Mouse (Mus musculus): ENCODE data around the gene Hoxb3.

The Hoxb3 gene

DNA sequence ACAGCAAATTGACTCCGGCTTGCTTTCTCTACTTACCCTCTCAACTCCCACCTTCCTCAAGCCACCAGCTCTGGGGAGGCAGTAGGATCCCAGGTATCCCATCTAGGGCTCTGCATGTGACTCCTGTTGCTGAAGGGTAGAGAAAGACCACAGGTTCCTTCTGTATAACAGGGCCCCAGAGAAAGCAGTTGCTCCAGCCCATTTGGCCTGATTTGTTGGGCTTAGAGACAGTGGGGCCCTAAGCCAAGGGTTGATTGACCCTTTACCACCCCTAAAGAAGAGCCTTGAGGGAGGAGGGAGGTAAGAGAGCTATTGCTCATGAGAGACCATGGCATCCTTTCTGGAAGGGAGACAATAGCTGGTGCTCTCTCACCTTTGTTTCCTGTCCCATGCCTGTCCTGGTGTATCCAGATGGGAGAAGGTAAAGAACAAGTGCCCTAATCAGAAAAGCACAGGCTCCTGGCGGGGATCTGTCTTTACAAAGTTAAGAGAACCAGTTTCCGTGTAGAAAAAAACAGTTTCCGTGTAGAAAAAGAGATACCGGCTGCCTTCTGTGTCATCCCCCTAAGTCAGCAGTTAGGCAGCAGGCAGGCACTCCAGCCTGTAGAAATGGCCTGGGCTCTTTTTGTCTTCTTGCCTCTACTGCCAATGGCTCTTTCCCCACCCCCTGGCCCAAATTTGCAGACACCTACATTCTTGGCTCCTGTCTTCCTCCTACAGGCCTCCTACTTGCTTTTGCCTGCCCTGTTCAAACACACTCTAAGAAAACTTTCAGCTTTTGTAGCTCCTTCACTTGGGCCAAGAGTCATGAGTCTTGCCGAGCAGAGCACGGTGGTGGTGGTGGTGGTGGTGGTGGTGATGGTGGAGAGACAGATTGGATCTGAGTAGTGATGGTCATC is 16.1 kb downstream of the Hoxb3 start:
- no peak for DNase-seq (ENCODE audit: low spot score)

DNA sequence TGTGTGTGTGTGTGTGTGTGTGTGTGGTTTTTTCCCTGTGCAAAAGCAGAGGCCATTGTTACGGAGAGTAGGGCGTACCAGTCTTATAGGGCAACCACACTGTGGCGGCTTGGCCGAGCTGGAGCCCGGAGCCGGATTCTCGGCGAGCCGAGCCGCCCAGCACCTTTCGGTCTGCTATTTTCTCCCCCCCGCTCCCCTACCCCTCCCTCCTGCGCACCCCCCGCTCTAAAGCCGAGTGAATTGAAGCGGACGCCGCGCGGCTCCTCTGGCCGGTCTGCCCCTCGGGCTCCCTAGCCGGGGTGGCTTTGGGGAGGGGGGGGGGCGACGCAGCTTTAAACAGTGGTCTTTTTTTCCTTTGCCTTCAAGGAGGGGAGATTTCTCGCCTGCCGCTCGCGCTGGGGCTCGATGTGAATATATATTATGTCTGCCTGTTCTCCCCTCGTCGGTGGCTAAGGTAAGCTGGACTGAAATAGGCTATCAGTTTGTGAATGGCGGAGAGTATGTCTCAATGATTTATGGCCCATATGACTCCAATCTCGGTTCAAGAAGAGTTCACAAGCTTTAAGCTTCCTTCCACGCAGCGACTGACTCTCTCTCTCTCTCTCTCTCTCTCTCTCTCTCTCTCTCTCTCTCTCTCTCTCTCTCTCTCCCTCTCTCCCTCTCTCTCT is 17.7 kb downstream of the Hoxb3 start:
- peak; percentile 91 for DNase-seq (ENCODE audit: low spot score)

DNA sequence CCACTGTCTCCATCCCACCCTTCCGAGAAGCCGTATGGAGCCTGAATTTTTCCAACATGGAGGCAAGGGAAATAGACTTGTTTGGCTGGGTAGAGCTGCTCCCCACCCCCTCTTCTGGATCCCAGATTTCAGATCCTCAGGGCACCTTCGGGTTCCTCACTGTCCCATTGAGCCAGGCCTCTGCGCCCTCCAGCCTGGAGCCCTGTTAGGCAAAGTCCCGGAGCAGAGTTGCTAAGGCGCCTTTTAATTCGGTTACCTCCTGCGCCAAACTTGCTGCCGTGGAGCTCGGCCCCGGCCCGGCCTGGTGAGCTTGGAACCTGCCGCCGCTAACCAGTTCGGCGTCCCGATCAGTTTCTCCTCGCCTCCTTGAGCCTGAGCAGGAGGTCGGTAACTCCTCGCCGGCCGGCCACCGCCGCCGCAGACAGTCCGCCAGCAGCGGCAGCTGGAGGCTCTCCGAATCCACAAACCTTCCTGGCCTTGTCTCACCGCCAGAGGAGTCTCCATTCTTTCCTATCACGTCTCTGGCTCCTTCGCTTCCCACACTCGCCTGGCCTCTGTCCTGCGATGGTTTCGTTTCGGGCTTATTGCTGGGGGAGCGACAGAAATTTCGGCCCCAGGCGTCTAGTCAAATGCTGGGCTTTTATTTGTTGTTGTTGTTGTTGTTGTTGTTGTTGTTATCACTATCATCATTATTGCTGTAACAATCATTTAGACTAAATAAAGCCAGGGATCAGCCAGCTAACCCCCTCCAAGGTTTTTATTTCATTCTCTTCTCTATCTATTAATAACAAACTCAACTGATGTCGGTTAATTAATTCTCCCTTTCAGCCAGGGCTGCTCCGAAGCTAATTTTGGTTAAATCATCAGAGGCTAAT is 18.8 kb downstream of the Hoxb3 start:
- DNase-seq (ENCODE audit: low spot score) = no peak

DNA sequence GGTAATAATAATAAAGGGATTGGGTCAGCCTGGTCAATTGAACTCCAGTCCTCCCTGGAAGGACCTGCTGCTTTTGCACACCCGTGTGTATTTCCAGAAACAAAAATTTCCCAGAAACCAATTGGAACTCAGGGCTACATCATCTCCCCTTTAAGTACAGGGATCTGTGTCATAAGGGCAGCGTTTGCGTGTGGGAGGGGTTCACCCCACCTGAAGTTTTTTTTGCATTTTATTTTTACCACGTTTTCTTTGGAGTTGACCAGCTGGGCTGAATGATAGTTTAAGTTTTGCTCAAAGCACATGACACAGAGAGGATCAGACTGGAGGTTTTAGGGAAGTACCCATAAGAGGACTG is 19.4 kb downstream of the Hoxb3 start:
- DNase-seq (ENCODE audit: low spot score) = no peak

DNA sequence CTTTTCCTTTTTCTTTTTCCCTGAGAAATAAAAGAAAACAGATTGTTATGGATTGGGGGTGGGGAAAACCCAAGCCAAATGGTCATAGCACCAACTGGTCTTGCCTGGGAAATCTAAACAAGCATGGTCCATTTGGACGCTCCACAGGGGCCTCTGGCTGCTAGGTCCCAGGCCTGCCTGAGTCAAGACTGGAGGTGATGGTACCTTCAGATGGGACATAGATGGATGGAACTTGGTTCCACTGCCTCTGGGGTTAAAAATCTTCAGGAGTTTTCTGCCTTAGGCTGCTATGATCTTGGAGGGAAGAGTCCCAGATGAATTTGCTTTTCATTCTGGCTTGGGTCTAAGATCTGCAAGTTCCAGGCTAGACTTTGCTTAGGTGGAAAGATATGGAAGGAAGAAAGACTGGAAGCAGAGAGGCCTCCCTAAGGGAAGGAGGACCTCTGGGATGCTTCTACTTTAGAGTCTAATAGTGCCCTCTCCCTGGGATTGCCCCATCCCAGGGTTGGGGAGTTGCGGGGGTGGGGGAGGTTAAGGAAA is 20.1 kb downstream of the Hoxb3 start:
- DNase-seq (ENCODE audit: low spot score) = no peak

DNA sequence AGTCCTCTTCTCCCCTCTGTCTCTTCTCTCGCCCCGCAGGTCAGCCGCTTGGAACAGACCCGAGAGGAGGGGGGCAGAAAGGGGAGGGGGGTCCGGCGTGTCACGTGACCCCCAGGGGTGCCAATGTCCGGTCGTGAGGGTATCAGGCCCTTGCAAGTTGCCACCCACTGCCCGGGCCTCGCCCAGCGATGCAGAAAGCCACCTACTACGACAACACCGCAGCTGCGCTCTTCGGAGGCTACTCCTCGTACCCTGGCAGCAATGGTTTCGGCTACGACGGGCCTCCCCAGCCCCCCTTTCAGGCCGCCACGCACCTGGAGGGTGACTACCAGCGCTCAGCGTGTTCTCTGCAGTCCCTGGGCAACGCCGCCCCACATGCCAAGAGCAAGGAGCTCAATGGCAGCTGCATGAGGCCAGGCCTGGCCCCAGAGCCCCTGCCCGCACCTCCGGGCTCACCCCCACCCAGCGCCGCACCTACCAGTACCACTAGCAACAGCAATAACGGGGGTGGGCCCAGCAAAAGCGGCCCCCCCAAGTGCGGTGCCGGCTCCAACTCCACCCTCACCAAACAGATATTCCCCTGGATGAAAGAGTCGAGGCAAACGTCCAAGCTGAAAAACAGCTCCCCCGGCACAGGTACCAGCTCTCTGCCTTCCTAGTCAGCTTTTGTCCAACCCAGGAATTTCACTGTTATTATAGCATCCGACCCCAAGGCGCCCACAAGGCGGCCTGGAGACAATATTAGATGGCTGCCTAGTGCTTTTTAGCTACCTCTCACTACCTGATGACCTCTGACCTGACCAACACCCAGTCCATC is 21.1 kb downstream of the Hoxb3 start:
- DNase-seq (ENCODE audit: low spot score) = no peak

DNA sequence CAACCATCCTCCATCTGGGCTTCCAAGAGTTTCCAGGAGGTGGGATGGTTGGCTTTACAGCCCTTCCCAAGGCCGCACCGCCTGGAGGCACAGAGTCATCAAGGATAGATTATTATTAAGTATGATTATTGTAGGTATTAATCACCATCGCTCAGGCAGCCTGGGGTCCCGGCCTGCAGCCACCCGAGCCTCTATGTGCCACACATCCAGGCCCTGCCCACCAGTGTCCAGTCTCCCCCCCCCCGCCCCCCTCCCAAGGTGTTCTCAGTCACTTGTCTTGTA is 21.7 kb downstream of the Hoxb3 start:
- no peak for DNase-seq (ENCODE audit: low spot score)

DNA sequence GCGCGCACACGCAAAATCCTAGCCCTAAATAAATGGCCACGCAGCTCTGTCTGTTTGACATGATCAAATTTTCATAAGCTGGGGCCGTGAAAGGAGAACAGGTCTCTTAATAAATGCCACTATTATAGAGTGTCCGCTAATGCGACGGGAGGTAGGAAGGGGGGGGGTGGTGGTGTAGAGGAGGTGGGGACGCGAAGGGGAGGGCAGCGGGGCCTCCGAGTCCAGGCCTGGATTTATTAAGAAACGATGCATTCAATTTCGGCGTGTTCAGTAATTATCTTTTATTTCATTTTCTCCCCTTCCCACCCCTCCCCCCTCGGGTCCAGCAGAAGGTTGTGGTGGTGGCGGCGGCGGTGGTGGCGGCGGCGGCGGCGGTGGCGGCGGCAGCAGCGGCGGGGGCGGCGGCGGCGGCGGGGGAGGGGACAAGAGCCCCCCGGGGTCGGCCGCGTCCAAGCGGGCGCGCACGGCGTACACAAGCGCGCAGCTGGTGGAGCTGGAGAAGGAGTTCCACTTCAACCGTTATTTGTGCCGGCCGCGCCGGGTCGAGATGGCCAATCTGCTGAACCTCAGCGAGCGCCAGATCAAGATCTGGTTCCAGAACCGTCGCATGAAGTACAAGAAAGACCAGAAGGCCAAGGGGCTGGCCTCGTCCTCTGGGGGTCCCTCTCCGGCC is 22.2 kb downstream of the Hoxb3 start:
- DNase-seq (ENCODE audit: low spot score) = no peak

DNA sequence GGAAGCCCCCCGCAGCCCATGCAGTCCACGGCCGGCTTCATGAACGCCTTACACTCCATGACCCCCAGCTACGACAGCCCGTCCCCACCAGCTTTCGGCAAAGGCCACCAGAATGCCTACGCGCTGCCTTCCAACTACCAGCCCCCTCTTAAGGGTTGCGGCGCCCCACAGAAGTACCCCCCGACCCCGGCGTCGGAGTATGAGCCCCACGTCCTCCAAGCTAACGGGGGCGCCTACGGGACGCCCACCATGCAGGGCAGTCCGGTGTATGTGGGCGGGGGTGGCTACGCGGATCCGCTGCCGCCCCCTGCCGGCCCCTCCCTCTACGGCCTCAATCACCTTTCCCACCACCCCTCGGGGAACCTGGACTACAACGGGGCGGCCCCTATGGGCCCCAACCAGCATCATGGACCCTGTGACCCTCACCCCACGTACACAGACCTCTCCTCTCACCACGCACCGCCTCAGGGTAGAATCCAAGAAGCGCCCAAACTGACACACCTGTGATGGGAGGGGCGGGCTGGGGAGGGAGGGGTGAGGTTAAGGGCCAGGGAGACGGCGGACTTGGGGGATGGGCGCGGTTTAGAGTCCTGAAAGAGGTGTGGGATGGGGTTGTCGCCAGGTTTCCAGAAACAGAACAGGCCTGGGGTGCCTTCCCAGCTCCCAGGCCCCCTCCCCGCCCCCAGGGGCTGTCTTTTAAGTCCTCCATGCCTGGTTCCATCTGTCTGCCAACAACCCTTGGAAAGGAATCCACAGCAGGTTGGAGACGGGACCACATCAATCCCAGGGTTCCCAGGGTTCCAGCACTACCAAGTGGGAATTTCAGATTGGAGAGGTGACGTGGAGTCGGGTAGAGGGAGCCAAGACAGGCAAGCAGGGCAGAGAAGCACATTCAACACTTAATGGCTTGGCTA is 23.0 kb downstream of the Hoxb3 start:
- DNase-seq (ENCODE audit: low spot score) = peak; percentile 63

DNA sequence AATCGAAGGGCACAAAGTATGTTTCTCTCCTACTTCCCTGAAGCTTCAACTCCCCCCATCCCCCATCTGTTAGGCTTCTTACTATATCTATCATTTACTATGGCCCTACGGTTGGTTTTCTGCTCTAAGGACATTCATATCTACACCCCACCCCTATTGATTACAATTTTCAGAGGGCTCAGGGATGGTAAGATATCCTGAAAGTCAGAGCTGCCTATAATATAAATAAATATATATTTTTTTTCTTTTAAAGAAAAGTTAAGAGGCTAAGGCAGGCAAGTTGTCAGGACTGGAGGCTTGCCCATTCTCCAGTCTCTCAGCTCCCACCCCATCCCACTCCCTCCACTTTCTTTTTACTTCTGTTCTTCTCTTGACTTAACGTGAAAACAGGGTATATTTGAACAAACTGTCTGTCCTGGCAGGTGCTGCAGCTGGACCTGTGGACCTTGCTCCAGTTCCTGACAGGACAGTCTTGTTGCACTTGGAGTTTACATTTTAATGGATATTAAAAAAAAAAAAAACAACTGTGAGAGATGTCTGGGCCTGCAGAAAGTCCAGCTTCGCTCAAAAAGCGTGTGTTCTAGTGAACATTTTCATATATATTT is 23.9 kb downstream of the Hoxb3 start:
- peak; percentile 63 for DNase-seq (ENCODE audit: low spot score)

DNA sequence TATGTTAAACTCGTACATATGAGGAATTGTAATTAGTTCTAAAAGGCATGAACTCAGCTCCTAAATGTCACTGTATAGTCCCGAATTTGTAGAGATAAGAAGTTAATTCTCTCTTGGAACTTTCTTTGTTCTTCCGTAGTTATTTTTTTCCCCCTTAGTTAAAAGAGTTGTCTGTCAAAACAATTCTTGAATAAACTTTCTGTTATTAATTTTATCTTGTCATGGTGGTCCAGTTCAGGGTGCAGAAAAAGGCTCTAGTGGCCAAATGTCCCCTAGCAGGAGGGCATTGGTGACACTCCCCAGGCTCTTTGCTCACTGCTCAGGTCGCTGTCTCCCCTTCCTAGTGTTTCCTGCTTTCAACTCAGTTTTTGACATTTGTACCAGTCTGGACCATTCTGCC is 24.6 kb downstream of the Hoxb3 start:
- peak; percentile 53 for DNase-seq (ENCODE audit: low spot score)

DNA sequence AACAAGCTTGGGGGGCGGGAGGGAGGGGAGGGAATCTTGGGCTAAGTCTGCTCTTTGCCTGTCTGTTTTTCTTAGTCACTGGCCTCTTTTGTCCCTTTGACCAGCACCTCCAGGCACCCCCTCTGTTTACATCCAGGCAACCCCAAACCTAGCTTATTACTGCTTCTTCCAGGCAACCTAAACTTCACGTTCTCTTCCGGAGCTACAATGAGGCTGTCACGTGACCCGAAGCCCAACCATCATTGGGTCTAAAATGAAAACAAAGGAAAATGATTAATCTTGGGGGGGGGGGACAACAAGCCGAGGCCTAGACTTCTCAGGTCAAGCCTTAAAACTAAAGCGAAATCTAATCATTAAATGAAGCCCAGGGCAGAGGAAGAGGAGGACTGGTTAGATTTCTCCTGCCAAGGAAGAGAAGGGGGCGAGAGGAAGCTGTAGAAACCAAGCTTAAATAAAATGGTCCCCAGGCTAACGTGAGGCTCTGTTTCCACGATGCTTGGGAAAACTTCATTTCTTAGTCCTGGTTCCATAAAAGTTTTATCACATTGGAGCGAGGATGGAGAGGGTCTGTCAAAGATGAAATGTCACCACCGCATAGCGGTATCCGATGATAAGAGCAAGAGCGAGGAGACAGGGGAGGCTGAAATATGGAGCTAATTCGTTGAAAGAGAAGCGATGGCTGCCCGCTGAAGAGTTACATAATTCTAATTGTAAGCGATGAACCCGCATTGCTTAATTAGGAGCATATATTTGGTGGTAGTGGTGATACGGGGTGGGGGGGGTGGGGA is 25.2 kb downstream of the Hoxb3 start:
- DNase-seq (ENCODE audit: low spot score) = peak; percentile 82

DNA sequence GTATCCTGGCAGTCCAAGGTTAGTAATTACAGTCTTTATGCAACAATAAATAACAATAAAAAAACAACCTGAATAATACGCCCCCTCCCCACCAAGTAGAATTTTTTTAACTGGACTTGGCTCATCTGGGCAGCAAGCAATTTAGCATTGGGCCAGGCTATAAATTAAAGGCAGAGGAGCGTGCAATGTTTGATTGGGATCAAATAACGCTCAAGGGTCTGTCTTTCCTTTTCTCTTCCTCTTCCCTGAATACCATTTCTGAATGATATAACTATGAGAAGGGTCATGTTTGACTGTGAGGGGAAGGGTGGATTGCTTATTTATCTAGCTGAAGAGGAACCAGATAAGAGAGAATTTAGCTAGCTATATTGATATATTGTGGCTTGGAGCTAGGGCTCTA is 25.9 kb downstream of the Hoxb3 start:
- DNase-seq (ENCODE audit: low spot score) = no peak

DNA sequence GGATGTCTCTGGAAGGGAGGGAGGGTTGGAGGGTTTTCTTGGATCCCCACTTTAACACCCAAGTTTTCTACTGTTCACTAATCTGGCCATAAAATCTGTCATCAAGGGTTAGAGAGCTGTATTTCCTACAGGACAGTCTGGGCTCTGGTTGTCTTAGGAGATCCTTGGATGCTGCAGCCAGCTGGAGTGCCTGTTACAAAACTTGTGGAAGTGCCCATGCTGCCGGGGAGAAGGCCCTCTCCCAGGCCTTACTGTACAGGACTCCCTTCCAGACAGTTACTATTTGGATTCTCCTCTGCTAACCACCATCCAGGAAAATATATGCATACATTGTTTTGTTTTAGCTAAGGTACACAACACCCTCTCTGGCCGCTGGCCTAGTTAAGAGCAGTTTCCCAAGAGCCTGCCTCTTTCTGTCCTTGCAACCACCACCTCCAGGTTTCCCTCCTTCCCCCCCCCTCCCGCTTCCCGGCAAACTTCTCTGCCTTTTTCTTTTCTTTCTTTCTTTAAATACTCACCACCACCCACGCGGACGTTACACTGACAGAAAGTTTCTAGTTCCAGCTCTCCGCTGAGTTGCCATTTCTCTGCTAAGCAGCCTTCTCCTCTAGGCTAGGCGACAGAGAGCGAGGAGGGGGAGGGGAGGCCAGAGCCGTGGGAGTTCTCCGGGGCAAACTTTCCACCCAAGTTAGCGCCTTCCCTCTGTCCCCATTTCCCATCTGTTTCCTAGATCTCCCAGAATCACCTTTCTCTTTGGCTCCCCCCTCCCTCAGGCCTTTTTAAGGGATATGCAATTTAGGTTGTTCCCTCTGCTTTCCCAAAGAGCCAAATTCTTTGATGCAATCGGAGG is 26.6 kb downstream of the Hoxb3 start:
- DNase-seq (ENCODE audit: low spot score) = peak; percentile 86

DNA sequence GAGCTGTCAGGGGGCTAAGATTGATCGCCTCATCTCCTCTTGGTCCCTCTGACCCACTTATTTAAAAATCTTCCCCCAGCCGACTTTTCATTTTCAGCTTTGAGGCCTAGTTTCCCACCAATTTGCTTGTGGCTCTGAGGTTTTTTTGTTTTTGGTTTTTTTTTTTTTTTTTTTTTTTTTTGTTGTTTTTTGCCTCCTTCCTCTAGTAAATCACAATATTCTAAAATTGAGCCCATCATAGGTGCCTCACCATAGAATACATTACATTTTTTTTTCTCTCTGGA is 27.2 kb downstream of the Hoxb3 start, which contains the start of gene Hoxb2:
TSS of gene Hoxb2 (plus strand) at position 185 of the 284 bp plus-strand sequence.
- DNase-seq (ENCODE audit: low spot score) = no peak

DNA sequence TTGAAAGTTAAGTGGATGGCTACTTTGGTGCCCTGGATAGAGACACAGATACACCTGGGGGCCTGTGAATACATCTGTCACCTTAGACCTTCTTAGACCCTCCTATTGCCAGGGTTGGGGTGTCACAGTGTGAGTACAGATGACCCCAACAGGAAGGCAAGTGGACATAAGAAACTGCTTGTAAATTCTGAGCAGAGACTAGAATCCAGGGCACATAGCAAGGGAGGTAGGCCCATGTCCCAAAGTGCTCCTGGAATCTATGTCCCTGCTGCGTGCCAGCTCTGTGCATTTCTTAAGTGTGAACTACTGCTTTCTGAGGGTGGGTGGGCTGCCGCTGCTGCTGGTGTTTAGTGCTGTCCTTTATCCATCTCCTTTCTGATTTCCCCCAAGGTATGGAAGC is 27.7 kb downstream of the Hoxb3 start:
- peak; percentile 63 for DNase-seq (ENCODE audit: low spot score)

DNA sequence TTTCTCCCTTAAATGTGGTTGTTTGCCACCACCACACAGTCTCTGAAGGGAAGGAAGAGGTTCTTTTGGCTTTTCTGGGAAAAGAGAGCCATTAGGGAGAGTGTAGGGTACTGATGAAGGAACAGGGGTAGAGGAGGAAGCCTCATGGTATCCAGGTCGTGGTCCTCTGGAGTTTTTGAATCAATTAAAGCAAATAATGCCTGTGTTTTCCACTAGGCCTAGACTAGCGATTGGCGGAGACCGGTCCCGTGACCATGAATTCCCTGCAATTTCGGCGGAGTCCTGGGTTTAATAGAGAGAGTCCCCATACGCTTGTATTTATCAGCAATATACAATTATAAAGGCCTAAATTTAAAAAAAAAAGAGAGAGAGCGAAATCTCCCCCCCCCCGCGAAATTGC is 28.2 kb downstream of the Hoxb3 start:
- DNase-seq (ENCODE audit: low spot score) = peak; percentile 85

DNA sequence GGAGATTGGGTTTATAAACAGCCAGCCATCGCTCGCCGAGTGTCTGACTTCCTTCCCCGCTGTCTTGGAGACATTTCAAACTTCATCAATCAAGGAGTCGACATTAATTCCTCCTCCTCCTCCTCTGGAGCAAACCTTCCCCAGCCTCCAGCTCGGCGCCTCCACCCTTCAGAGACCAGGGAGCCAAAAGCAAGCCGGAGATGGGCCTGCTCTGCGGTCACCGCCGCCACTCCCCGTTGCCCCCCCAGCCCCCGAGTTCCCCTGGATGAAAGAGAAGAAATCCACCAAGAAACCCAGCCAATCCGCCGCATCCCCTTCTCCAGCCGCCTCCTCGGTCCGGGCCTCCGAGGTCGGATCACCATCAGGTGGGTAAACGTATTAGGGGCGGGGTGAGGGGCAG is 28.7 kb downstream of the Hoxb3 start:
- peak; percentile 83 for DNase-seq (ENCODE audit: low spot score)
